Mouse (Mus musculus): ENCODE measurements around the gene Gm11565.
"Not testable (repeated sequence)": the region's sequence is repeated elsewhere in the genome, so short reads cannot be mapped to it uniquely, and the experiment has no call there.

Gm11565 gene

DNA sequence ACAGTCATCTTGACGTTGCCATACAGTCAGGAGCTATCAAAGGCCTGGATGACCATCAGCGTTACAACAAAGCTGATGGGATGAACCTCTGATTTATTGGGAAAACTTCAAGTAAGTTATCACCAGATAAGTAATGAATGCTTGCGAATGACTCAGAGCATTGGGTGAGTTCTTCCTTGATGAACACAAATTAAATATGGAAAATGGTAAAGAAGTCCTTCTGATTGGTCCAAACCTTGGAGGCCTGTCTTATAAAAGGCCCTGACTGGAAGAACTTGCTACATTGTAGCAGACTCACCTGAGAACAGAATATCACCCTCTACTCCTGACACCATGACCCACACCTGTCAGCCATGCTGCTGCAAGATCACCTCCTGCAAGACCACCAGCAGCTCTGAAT lies at the start of gene Gm11565:
TSS of gene Gm11565 (plus strand) at position 301 of the 400 bp plus-strand sequence.
- DNase-seq = no peak

DNA sequence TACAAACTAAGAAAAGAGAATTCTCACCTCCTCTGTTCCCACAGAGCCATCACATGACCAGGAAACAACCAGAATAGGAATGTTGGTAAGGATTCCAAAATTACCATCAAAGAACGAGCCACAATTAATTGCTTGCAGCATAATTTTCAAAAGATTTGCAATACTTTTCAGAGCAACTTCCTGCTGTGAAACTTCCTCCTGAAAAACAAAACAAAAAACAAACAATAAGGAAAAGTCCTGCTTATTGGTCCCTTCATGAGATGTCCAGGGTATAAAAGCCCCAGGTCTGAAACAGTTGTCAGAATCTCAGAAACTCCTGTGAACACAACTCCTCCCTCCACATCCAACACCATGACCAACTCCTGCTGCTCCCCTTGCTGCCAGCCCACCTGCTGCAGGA lies 41.5 kb upstream of the Gm11565 start, which contains the start of gene Krtap9-1:
TSS of gene Krtap9-1 (plus strand) at position 301 of the 400 bp plus-strand sequence.
- not testable (repeated sequence) for DNase-seq

GRCm38 (mm10) chr11:99878887-99879286 lies 35.7 kb upstream of the Gm11565 start, which contains the start of gene Gm11567:
Gene Gm11567, plus strand, starts transcription at chr11:99879187.
- not testable (repeated sequence) for DNase-seq

DNA sequence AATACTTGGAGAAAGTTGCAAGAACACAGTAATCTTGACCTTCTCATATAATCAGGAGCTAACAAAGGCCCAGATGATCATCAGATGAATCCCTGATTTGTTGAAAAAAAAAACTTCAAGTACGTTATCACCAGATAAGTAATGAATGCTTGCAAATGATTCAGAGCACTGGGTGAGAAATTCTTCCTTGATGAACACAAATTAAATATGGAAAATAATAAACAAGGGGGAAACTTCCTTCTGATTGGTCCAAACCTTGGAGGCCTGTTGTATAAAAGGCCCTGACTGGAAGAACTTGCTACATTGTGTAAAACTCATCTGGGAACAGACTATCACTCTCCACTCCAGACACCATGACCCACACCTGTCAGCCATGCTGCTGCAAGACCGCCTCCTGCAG lies 6.9 kb upstream of the Gm11565 start, which contains the start of gene Krtap31-1:
TSS of gene Krtap31-1 (plus strand) at position 301 of the 400 bp plus-strand sequence.
- no peak for DNase-seq

DNA sequence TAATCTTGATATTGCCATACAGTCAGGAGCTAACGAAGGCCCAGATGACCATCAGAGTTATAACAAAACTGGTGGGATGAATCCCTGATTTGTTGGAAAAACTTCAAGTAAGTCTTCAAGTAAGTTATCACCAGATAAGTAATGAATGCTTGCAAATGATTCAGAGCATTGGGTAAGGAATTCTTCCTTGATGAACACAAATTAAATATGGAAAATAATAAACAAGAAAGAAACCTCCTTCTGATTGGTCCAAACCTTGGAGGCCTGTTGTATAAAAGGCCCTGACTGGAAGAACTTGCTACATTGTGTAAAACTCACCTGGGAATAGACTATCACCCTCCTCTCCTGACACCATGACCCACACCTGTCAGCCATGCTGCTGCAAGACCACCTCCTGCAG lies 21.4 kb downstream of the Gm11565 start, which contains the start of gene Krtap31-2:
TSS of gene Krtap31-2 (plus strand) at position 301 of the 400 bp plus-strand sequence.
- DNase-seq = no peak

DNA sequence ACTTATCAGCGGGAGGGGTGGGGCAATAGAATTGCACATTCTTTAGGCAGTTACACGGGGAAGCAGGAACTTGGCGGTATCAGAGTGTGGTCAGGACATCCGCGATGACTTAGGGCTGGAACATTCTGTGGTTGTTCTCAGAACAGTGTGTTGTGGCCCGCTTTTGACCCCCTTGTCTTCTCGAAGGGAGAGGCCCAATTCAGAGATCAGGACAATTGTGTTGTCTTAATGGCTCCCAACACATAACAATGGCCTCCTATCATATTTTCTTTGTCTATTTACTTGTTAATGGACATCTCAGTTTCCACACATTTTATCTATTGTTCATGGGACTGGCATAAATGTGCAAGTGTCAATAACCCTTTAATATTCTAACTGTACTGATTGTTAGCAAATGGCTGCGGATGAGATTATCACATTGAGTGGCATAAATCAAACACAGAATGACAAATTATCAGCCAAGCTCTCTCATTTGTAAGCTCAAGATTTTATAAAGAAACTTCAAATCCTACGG lies 23.3 kb downstream of the Gm11565 start:
- DNase-seq = no peak

GRCm38 (mm10) chr11:99948175-99948574 lies 33.6 kb downstream of the Gm11565 start, which contains the start of gene Krtap9-5:
Gene Krtap9-5, plus strand, starts transcription at chr11:99948475.
- no peak for DNase-seq

DNA sequence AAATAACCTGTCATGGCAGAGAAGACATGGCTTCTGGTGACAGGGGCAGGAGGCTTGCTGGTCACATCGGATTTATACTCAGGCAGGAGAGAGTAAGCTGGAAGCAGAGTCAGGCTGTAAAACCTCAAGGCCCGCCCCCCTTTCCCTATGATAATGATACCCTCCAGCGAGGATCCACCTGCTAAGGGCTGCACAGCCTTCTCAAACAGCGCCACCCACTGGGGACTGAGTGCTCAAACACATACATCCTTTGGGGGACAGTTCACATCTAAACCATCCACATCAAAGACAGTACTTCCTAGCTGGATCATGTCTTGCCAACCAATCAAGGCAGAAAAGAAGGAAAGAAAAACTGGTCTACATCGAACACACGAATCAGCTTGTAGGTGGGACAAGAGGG lies 49.7 kb downstream of the Gm11565 start:
- DNase-seq = no peak
